Mouse (Mus musculus): ENCODE data around the gene Man2a1. TPM values are rescaled to one million over a fixed set of nuclear protein-coding genes. Genes with fewer than 3 reads are reported as not detected.

Man2a1 gene
- polyA plus RNA-seq, 1 experiment from 2014 or later, result 5.4 TPM

DNA sequence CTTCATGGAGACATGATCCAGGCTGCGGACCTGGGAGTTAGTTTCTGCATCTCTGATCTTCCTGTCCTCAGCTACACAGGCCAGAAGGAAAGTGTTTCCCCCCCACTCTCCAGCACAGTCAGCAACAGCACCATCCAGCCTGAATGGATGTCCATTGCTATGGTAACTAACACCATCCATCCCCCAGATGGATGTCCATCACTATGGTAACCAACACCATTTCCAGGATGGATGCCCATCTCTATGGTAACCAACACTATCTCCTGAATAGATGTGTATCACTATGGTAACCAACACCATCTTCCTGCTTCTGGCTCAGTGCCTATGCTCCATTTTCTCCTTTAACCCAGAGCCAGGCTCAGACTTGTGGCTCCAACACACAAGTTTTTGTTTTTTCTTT lies 169.7 kb downstream of the Man2a1 start:
- Histone ChIP-seq H3K36me3 (no peaks in the 10 kb centered on the region), H3K4me1 (no peaks in the 10 kb centered on the region), H3K4me2 (no peak overlapping the region), H3K9ac (replicated peaks) (no peak overlapping the region), H3K27ac (replicated peaks) (no peak overlapping the region), H3K9me3 (replicated peaks) (no peaks in the 10 kb centered on the region), H3K27me3 (replicated peaks) (no peaks in the 10 kb centered on the region), H3K4me3 (replicated peaks) (no peak overlapping the region)
- WGBS, result 85% methylated on average over 1 of the region's 1 CpGs
- peak; percentile 79 for ATAC-seq (ENCODE audit: low FRiP score)

- Histone ChIP-seq H3K27ac (replicated peaks) (no peak overlapping the region), H3K36me3 (no peaks in the 10 kb centered on the region), H3K4me2 (no peak overlapping the region), H3K9ac (replicated peaks) (no peak overlapping the region), H3K4me3 (replicated peaks) (no peak overlapping the region), H3K9me3 (replicated peaks) (no peaks in the 10 kb centered on the region), H3K27me3 (replicated peaks) (no peaks in the 10 kb centered on the region), H3K4me1 (no peaks in the 10 kb centered on the region)
- ATAC-seq (ENCODE audit: low FRiP score), result no peak
These were observed 172.1 kb downstream of the Man2a1 start for GRCm38 (mm10) chr17:64772611-64773010.

GRCm38 (mm10) chr17:64774218-64774617 lies 173.7 kb downstream of the Man2a1 start:
- no peaks in the 10 kb centered on the region for H3K36me3 ChIP-seq
- H3K9me3 ChIP-seq (replicated peaks), result no peaks in the 10 kb centered on the region
- H3K27me3 ChIP-seq (replicated peaks), result no peaks in the 10 kb centered on the region
- ATAC-seq (ENCODE audit: low FRiP score), result no peak
- no peak overlapping the region for H3K4me3 ChIP-seq (replicated peaks)
- no peak overlapping the region for H3K27ac ChIP-seq (replicated peaks)
- no peaks in the 10 kb centered on the region for H3K4me1 ChIP-seq
- H3K4me2 ChIP-seq, result no peak overlapping the region
- H3K9ac ChIP-seq (replicated peaks), result no peak overlapping the region
- 90% methylated on average over 5 of the region's 5 CpGs for WGBS

GRCm38 (mm10) chr17:64778300-64778699 lies 177.8 kb downstream of the Man2a1 start:
- 73% methylated on average over 3 of the region's 3 CpGs for WGBS
- no peak overlapping the region for H3K9ac ChIP-seq (replicated peaks)

GRCm38 (mm10) chr17:64778756-64779155 lies 178.2 kb downstream of the Man2a1 start:
- Histone ChIP-seq H3K9me3 (replicated peaks) (no peaks in the 10 kb centered on the region), H3K4me3 (replicated peaks) (no peak overlapping the region), H3K27ac (replicated peaks) (no peak overlapping the region), H3K9ac (replicated peaks) (no peak overlapping the region), H3K4me2 (no peak overlapping the region), H3K27me3 (replicated peaks) (no peaks in the 10 kb centered on the region), H3K36me3 (no peaks in the 10 kb centered on the region), H3K4me1 (no peaks in the 10 kb centered on the region)
- 91% methylated on average over 12 of the region's 12 CpGs for WGBS
- no peak for ATAC-seq (ENCODE audit: low FRiP score)

More at GRCm38 (mm10) chr17:64778300-64778699, 177.8 kb downstream of the Man2a1 start:
- H3K4me2 ChIP-seq, result no peak overlapping the region
- no peaks in the 10 kb centered on the region for H3K27me3 ChIP-seq (replicated peaks)
- no peaks in the 10 kb centered on the region for H3K9me3 ChIP-seq (replicated peaks)
- H3K4me1 ChIP-seq, result no peaks in the 10 kb centered on the region
- H3K36me3 ChIP-seq, result no peaks in the 10 kb centered on the region
- ATAC-seq (ENCODE audit: low FRiP score), result no peak
- no peak overlapping the region for H3K4me3 ChIP-seq (replicated peaks)
- no peak overlapping the region for H3K27ac ChIP-seq (replicated peaks)

DNA sequence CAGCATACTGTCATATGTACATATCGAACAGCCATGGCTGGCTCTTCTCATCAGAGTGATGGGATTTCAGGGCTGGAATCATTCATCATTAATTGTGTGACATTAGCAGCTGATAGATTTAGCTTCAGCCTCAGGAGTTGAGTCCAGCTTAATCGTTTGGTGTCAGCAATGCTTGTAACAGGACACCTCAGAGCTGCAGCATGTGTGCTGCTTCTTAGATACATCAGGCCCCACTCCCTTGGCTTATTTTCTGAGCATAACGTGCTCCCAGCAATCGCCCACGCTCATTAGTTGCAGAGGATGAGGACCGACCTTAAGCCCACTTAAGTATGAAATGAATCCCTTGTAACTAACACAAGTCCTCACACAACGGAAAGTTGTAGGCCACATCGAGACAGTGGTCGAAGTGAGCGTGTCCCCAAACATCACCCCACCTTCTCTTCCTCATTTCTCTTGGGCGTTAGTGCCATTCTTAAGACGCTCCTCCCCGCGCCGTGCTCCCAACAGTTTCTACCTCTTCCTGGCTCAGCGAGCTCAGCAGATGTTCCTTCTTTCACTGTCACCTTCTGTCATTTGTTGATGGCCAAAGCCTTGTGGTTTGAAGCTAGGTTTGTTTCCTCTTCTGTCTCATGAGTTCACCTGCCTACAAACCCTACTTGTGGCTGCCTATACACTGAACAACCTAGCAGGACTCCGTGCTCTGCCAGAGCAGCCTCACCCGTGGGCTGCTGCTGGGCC lies 180.4 kb downstream of the Man2a1 start:
- Histone ChIP-seq H3K36me3 (no peaks in the 10 kb centered on the region), H3K4me3 (replicated peaks) (no peak overlapping the region), H3K9ac (replicated peaks) (no peak overlapping the region), H3K9me3 (replicated peaks) (no peaks in the 10 kb centered on the region), H3K4me1 (no peaks in the 10 kb centered on the region), H3K4me2 (no peak overlapping the region), H3K27me3 (replicated peaks) (no peaks in the 10 kb centered on the region), H3K27ac (replicated peaks) (no peak overlapping the region)
- 90% methylated on average over 18 of the region's 18 CpGs for WGBS
- ATAC-seq (ENCODE audit: low FRiP score), result no peak

DNA sequence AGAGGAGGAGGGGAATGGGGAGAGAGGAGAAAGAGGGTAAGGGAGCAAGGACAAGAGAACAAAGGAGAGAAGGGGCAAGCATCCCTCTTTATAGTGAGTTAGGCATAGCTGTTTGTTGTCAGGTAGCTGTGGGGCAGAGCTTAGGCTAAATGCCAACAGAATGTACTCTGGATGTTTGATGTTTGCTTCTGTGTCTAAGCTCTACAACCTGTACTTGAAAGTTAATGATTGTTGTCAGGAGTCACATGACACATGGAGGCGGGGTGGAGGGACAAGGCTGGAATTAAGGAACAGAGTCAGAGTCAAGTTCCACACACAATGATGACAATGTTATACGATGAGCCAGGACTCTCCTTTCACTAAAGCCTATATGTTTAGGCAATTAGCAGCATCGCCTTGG lies 181.8 kb downstream of the Man2a1 start:
- no peaks in the 10 kb centered on the region for H3K4me1 ChIP-seq
- H3K4me3 ChIP-seq (replicated peaks), result no peak overlapping the region
- no peak for ATAC-seq (ENCODE audit: low FRiP score)
- no peak overlapping the region for H3K9ac ChIP-seq (replicated peaks)
- H3K9me3 ChIP-seq (replicated peaks), result no peaks in the 10 kb centered on the region
- H3K27me3 ChIP-seq (replicated peaks), result no peaks in the 10 kb centered on the region
- H3K4me2 ChIP-seq, result no peak overlapping the region
- 90% methylated on average over 3 of the region's 3 CpGs for WGBS
- no peak overlapping the region for H3K27ac ChIP-seq (replicated peaks)
- no peaks in the 10 kb centered on the region for H3K36me3 ChIP-seq

GRCm38 (mm10) chr17:64785961-64786360 lies 185.4 kb downstream of the Man2a1 start:
- H3K4me3 ChIP-seq (replicated peaks), result no peak overlapping the region

GRCm38 (mm10) chr17:64788301-64788700 lies 187.8 kb downstream of the Man2a1 start:
- Histone ChIP-seq H3K27me3 (replicated peaks) (no peaks in the 10 kb centered on the region), H3K4me1 (no peaks in the 10 kb centered on the region), H3K4me2 (no peak overlapping the region), H3K36me3 (no peaks in the 10 kb centered on the region), H3K9me3 (replicated peaks) (no peaks in the 10 kb centered on the region), H3K4me3 (replicated peaks) (no peak overlapping the region), H3K9ac (replicated peaks) (no peak overlapping the region), H3K27ac (replicated peaks) (no peak overlapping the region)
- 91% methylated on average over 13 of the region's 13 CpGs for WGBS
- no peak for ATAC-seq (ENCODE audit: low FRiP score)

More at GRCm38 (mm10) chr17:64785961-64786360, 185.4 kb downstream of the Man2a1 start:
- H3K27me3 ChIP-seq (replicated peaks), result no peaks in the 10 kb centered on the region
- no peak for ATAC-seq (ENCODE audit: low FRiP score)
- no peak overlapping the region for H3K9ac ChIP-seq (replicated peaks)
- H3K36me3 ChIP-seq, result no peaks in the 10 kb centered on the region
- H3K4me2 ChIP-seq, result no peak overlapping the region
- no peaks in the 10 kb centered on the region for H3K4me1 ChIP-seq
- 58% methylated on average over 1 of the region's 1 CpGs for WGBS
- no peaks in the 10 kb centered on the region for H3K9me3 ChIP-seq (replicated peaks)
- no peak overlapping the region for H3K27ac ChIP-seq (replicated peaks)

GRCm38 (mm10) chr17:64789175-64789574 lies 188.6 kb downstream of the Man2a1 start:
- H3K9me3 ChIP-seq (replicated peaks), result no peaks in the 10 kb centered on the region
- no peaks in the 10 kb centered on the region for H3K27me3 ChIP-seq (replicated peaks)
- ATAC-seq (ENCODE audit: low FRiP score), result no peak
- WGBS, result 72% methylated on average over 3 of the region's 3 CpGs
- H3K4me2 ChIP-seq, result no peak overlapping the region
- no peak overlapping the region for H3K4me3 ChIP-seq (replicated peaks)
- H3K36me3 ChIP-seq, result no peaks in the 10 kb centered on the region
- no peak overlapping the region for H3K9ac ChIP-seq (replicated peaks)
- H3K27ac ChIP-seq (replicated peaks), result no peak overlapping the region
- H3K4me1 ChIP-seq, result no peaks in the 10 kb centered on the region

- Histone ChIP-seq H3K36me3 (no peaks in the 10 kb centered on the region), H3K4me3 (replicated peaks) (no peak overlapping the region), H3K4me2 (no peak overlapping the region), H3K27ac (replicated peaks) (no peak overlapping the region), H3K4me1 (no peaks in the 10 kb centered on the region), H3K9ac (replicated peaks) (no peak overlapping the region), H3K27me3 (replicated peaks) (no peaks in the 10 kb centered on the region), H3K9me3 (replicated peaks) (no peaks in the 10 kb centered on the region)
- WGBS, result 91% methylated on average over 3 of the region's 3 CpGs
- no peak for ATAC-seq (ENCODE audit: low FRiP score)
These were observed 191.5 kb downstream of the Man2a1 start for GRCm38 (mm10) chr17:64792076-64792475.

GRCm38 (mm10) chr17:64792623-64793022 lies 192.1 kb downstream of the Man2a1 start:
- Histone ChIP-seq H3K4me2 (no peak overlapping the region), H3K9ac (replicated peaks) (no peak overlapping the region), H3K9me3 (replicated peaks) (no peaks in the 10 kb centered on the region), H3K27me3 (replicated peaks) (no peaks in the 10 kb centered on the region), H3K36me3 (no peaks in the 10 kb centered on the region), H3K4me1 (no peaks in the 10 kb centered on the region), H3K4me3 (replicated peaks) (no peak overlapping the region), H3K27ac (replicated peaks) (no peak overlapping the region)
- ATAC-seq (ENCODE audit: low FRiP score), result no peak
- 82% methylated on average over 5 of the region's 5 CpGs for WGBS
